Mouse (Mus musculus): ENCODE data around the gene Pikfyve. TPM values are rescaled to one million over a fixed set of nuclear protein-coding genes. Genes with fewer than 3 reads are reported as not detected.

Pikfyve gene
- total and polyA plus RNA-seq, 2 experiments: 2.8 to 18.7 TPM

DNA sequence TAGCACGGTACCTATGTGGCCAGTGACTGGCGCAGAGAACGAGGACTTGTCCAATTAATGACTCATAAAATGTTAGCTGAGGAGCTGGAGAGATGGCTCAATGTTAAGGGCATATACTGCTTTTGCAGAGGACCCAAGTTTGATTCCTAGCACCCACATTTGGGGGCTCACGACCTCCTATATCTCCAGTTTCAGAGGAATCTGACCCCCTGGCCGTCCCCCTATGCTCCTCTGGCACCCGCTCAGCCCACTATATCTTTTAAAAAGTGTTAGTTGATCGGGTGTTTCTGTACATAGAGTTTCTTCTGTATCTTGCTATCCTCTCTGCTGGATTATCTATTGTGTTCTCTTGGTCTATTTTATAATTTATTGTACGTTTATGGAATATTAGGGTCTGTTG, 1.5 kb upstream of the Pikfyve start:
- H3K9ac ChIP-seq (ENCODE audit: low read depth, low read length): no peak overlapping the region
- H3K27ac ChIP-seq (replicated peaks; ENCODE audit: insufficient read depth, low read depth, low read length): no peak overlapping the region
- no peak for DNase-seq (ENCODE audit: extremely low read depth, low read depth, low spot score)
- H3K36me3 ChIP-seq (ENCODE audit: control insufficient read depth, insufficient read depth, low read length): no peaks in the 10 kb centered on the region
- H3K4me1 ChIP-seq (ENCODE audit: control insufficient read depth, insufficient read depth, low read length): peaks cover 11% of the 10 kb centered on the region
- no peaks in the 10 kb centered on the region for H3K27me3 ChIP-seq (ENCODE audit: control insufficient read depth, insufficient read depth, low read length)
- no peak overlapping the region for H3K4me3 ChIP-seq (ENCODE audit: insufficient read depth, low read depth, low read length)
- 93% methylated on average over 8 of the region's 8 CpGs for WGBS
- TF ChIP-seq POLR2A (IDR thresholded peaks at IDR 0.05; ENCODE audit: extremely low read depth, insufficient read depth, low read length) (no peak), CTCF (IDR thresholded peaks at IDR 0.05; ENCODE audit: low read depth, low read length) (no peak)
- peaks cover 4% of the 10 kb centered on the region; the same call in 1 of the 2 replicates for H3K79me2 ChIP-seq (ENCODE audit: control insufficient read depth, insufficient read depth, low read length)

DNA sequence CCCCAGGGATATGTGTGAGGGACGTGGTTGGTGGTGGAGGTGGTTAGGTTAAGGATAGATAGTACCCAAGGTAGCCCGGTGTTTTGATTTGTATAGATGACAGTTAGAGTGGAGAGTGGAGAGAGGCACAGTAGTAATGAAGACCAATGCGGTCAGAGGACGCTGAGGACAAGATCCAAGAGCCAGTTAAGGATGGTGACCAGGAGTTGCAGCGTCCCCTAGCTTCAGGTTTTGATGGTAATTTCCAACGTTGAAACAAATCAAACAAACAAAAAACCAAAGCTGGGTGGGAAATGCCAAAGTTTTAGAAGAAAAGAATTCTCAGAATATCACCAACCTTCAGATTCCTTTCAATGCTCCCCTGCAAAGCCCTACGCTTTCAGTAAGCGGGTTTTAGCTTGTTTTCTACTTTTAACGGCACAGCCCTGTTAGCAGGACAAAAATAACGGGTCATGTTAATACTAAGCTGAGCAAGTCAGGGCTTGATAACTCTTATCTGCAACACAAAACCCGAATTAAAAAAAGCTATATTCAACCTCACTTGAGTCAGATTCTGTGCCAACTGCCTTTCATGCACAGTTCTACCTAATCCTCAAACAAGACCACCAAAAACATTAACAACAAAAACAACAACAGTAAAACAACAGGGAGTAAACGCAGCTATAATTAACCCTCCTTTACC, 818 bp upstream of the Pikfyve start:
- WGBS: 15% methylated on average over 12 of the region's 12 CpGs
- TF ChIP-seq CTCF (IDR thresholded peaks at IDR 0.05; ENCODE audit: low read depth, low read length) (peak; percentile 37; the same call in 1 of the 2 replicates), POLR2A (IDR thresholded peaks at IDR 0.05; ENCODE audit: extremely low read depth, insufficient read depth, low read length) (no peak)
- DNase-seq (ENCODE audit: extremely low read depth, low read depth, low spot score): peak; percentile 69

DNA sequence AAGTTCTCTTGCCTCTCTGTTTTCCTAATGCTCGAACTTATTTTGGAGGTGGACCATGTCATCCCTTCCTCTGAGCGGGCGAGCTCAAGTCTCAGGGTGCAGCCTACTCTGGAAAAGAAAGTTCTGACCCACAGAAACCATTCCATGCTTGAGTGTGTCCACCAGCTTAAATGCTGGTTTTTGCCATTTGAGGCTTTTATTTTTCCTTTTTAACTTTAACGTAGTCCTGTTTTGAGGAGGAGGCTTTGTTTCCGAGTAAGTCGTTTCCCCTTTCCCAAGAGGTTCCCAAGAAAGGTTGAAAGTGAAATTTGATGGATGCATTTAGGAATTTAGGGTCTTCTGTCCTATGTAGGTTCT, 569 bp downstream of the Pikfyve start:
- no peak for DNase-seq (ENCODE audit: extremely low read depth, low read depth, low spot score)
- Histone ChIP-seq H3K27me3 (ENCODE audit: control insufficient read depth, insufficient read depth, low read length) (no peaks in the 10 kb centered on the region), H3K36me3 (ENCODE audit: control insufficient read depth, insufficient read depth, low read length) (peaks cover 13% of the 10 kb centered on the region), H3K27ac (replicated peaks; ENCODE audit: insufficient read depth, low read depth, low read length) (peak overlapping the region; percentile 30; the same call in 1 of the 2 replicates), H3K79me2 (ENCODE audit: control insufficient read depth, insufficient read depth, low read length) (peaks cover 4% of the 10 kb centered on the region; the same call in 1 of the 2 replicates), H3K4me1 (ENCODE audit: control insufficient read depth, insufficient read depth, low read length) (peaks cover 11% of the 10 kb centered on the region), H3K9ac (ENCODE audit: low read depth, low read length) (peak overlapping the region; percentile 97), H3K4me3 (ENCODE audit: insufficient read depth, low read depth, low read length) (peak overlapping the region; percentile 97)
- under 1% methylated on average over 6 of the region's 6 CpGs for WGBS
- TF ChIP-seq POLR2A (IDR thresholded peaks at IDR 0.05; ENCODE audit: extremely low read depth, insufficient read depth, low read length): no peak
- no peak for TF ChIP-seq CTCF (IDR thresholded peaks at IDR 0.05; ENCODE audit: low read depth, low read length)

More for the DNA sequence above, 818 bp upstream of the Pikfyve start:
- peaks cover 11% of the 10 kb centered on the region for H3K4me1 ChIP-seq (ENCODE audit: control insufficient read depth, insufficient read depth, low read length)
- H3K36me3 ChIP-seq (ENCODE audit: control insufficient read depth, insufficient read depth, low read length): peaks cover 4% of the 10 kb centered on the region
- H3K4me3 ChIP-seq (ENCODE audit: insufficient read depth, low read depth, low read length): peak overlapping the region; percentile 89
- peaks cover 4% of the 10 kb centered on the region; the same call in 1 of the 2 replicates for H3K79me2 ChIP-seq (ENCODE audit: control insufficient read depth, insufficient read depth, low read length)
- peak overlapping the region; percentile 78 for H3K9ac ChIP-seq (ENCODE audit: low read depth, low read length)
- H3K27me3 ChIP-seq (ENCODE audit: control insufficient read depth, insufficient read depth, low read length): no peaks in the 10 kb centered on the region
- peak overlapping the region; percentile 81 for H3K27ac ChIP-seq (replicated peaks; ENCODE audit: insufficient read depth, low read depth, low read length)

DNA sequence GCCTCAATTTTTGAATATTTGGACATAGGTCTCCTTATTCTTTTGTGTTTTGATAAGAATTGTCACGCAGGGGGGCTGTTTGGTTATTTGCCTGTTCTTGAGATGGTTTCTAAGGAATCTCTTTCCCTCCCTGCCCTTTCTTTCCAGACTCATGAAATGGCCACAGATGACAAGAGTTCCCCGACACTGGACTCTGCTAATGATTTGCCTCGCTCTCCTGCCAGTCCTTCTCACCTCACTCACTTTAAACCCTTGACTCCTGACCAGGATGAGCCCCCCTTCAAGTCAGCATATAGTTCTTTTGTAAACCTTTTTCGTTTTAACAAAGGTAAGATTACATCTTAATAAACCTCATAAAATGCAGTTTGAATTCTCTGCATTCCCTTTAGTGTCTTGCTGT, 3.7 kb downstream of the Pikfyve start:
- H3K79me2 ChIP-seq (ENCODE audit: control insufficient read depth, insufficient read depth, low read length): peaks cover 4% of the 10 kb centered on the region; the same call in 1 of the 2 replicates
- peaks cover 11% of the 10 kb centered on the region for H3K4me1 ChIP-seq (ENCODE audit: control insufficient read depth, insufficient read depth, low read length)
- H3K4me3 ChIP-seq (ENCODE audit: insufficient read depth, low read depth, low read length): no peak overlapping the region
- H3K9ac ChIP-seq (ENCODE audit: low read depth, low read length): no peak overlapping the region
- H3K36me3 ChIP-seq (ENCODE audit: control insufficient read depth, insufficient read depth, low read length): peaks cover 32% of the 10 kb centered on the region
- no peaks in the 10 kb centered on the region for H3K27me3 ChIP-seq (ENCODE audit: control insufficient read depth, insufficient read depth, low read length)
- TF ChIP-seq POLR2A (IDR thresholded peaks at IDR 0.05; ENCODE audit: extremely low read depth, insufficient read depth, low read length) (no peak), CTCF (IDR thresholded peaks at IDR 0.05; ENCODE audit: low read depth, low read length) (no peak)
- H3K27ac ChIP-seq (replicated peaks; ENCODE audit: insufficient read depth, low read depth, low read length): no peak overlapping the region
- 85% methylated on average over 4 of the region's 4 CpGs for WGBS
- no peak for DNase-seq (ENCODE audit: extremely low read depth, low read depth, low spot score)

DNA sequence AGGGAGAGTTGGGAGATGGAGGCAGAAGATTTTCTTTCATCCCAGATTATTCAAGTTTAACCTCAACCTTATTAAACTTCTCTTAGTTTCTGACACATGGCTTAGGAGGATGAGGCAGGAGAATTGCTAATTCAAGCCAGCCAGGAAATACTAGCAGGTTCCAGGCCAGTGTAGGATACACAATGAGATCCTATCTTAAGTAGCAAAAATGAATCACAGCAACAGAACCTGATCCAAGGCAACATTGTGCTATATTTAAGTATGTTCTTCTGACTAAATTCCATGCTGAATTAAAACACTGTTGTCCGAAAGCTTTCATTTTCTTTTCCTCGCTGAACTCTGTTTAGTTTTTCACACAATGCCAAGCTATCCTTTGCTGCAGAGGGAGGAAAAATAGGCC, 6.7 kb downstream of the Pikfyve start:
- H3K4me1 ChIP-seq (ENCODE audit: control insufficient read depth, insufficient read depth, low read length): peaks cover 4% of the 10 kb centered on the region
- no peak overlapping the region for H3K27ac ChIP-seq (replicated peaks; ENCODE audit: insufficient read depth, low read depth, low read length)
- WGBS: 91% methylated on average over 2 of the region's 2 CpGs

DNA sequence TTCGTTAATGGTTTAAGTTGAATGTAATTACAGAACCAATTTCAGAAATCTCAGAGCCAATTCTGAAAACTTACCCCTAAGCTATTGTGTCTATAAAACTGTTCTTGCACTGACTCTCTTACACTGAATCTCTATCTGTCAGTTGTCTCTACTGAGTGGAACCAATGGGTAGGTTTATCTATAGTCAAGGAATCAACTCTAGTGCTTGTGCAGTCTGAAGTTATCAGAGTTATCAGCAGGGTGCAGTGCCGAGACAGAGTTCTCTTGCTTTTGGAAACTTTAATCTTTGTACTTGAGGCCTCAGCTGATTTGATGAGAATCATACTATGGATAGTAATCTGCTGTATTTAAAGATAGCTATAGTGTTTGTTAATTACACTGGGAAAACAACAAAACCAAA, 11.9 kb downstream of the Pikfyve start:
- 93% methylated on average over 2 of the region's 2 CpGs for WGBS
- Histone ChIP-seq H3K27ac (replicated peaks; ENCODE audit: insufficient read depth, low read depth, low read length) (no peak overlapping the region), H3K4me1 (ENCODE audit: control insufficient read depth, insufficient read depth, low read length) (no peaks in the 10 kb centered on the region), H3K4me3 (ENCODE audit: insufficient read depth, low read depth, low read length) (no peak overlapping the region), H3K27me3 (ENCODE audit: control insufficient read depth, insufficient read depth, low read length) (no peaks in the 10 kb centered on the region), H3K79me2 (ENCODE audit: control insufficient read depth, insufficient read depth, low read length) (no peaks in the 10 kb centered on the region; the same call in 1 of the 2 replicates), H3K36me3 (ENCODE audit: control insufficient read depth, insufficient read depth, low read length) (peaks cover 40% of the 10 kb centered on the region), H3K9ac (ENCODE audit: low read depth, low read length) (no peak overlapping the region)
- DNase-seq (ENCODE audit: extremely low read depth, low read depth, low spot score): no peak
- TF ChIP-seq CTCF (IDR thresholded peaks at IDR 0.05; ENCODE audit: low read depth, low read length) (no peak), POLR2A (IDR thresholded peaks at IDR 0.05; ENCODE audit: extremely low read depth, insufficient read depth, low read length) (no peak)

More for the DNA sequence above, 6.7 kb downstream of the Pikfyve start:
- Histone ChIP-seq H3K4me3 (ENCODE audit: insufficient read depth, low read depth, low read length) (no peak overlapping the region), H3K9ac (ENCODE audit: low read depth, low read length) (no peak overlapping the region), H3K79me2 (ENCODE audit: control insufficient read depth, insufficient read depth, low read length) (peaks cover 4% of the 10 kb centered on the region; the same call in 1 of the 2 replicates), H3K27me3 (ENCODE audit: control insufficient read depth, insufficient read depth, low read length) (no peaks in the 10 kb centered on the region), H3K36me3 (ENCODE audit: control insufficient read depth, insufficient read depth, low read length) (peaks cover 51% of the 10 kb centered on the region)
- no peak for TF ChIP-seq POLR2A (IDR thresholded peaks at IDR 0.05; ENCODE audit: extremely low read depth, insufficient read depth, low read length)
- no peak for TF ChIP-seq CTCF (IDR thresholded peaks at IDR 0.05; ENCODE audit: low read depth, low read length)
- DNase-seq (ENCODE audit: extremely low read depth, low read depth, low spot score): no peak
